Mouse (Mus musculus): ENCODE data around the gene Slc46a3. TPM values are rescaled to one million over a fixed set of nuclear protein-coding genes. Genes with fewer than 3 reads are reported as not detected.

Slc46a3 gene
- total RNA-seq (2021) = 1 to 10 TPM; 9.4 to 9.9 TPM
- long read RNA-seq, experiment 1, transcript Slc46a3-201 (6 exons, 2,434 nt) = major isoform, 6 of 8 reads
- long read RNA-seq, experiment 1, partial matches to known transcripts = 0 of 8 reads
- long read RNA-seq, experiment 1, other reads (novel, unspliced or antisense) = 2 of 8 reads
- long read RNA-seq, experiment 2, transcript Slc46a3-201 (6 exons, 2,434 nt) = major isoform, 6 of 10 reads
- long read RNA-seq, experiment 2, partial matches to known transcripts = 0 of 10 reads
- long read RNA-seq, experiment 2, other reads (novel, unspliced or antisense) = 1 of 10 reads

DNA sequence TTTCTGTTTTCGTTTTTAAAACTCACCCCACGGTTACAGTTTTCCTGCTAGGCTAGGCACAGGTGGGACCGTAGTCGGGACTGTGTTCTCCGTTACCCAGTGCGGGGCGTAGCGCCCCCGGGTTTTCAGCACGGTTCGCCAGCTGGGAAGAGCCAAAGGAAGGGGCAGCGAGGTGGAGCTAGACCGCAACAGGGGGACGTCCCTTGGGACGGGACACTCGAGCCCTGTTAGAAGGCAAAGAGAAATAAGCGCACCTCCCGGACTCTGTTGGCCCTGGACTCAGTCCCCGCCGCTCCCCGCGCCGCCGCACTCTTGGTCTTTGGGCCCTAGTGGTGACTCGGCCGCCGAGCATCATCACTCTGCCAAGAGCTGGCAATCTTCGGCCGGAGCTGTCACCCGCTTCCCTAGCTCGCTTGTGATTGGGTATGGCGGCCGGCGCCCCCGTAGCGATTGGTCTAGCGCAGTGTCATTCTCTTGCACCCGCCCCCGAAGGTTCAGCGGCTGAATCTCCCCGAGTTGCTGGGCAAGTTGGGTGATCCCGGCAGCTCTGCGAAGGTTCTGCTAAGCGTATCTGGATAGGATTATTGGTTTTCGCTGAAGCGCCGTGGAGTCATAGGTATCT, at the start of gene Slc46a3:
Slc46a3 (minus strand) TSS at position 361 of the 622 bp plus-strand sequence.
- DNase-seq = peak; percentile 89 to 98
- intact Hi-C loops (cut with DNase I) = no loop called here

GRCm38 (mm10) chr5:147939226-147939625, 44.6 kb upstream of the Slc46a3 start:
- intact Hi-C loops (cut with DNase I) = no loop called here
- no peak for DNase-seq

DNA sequence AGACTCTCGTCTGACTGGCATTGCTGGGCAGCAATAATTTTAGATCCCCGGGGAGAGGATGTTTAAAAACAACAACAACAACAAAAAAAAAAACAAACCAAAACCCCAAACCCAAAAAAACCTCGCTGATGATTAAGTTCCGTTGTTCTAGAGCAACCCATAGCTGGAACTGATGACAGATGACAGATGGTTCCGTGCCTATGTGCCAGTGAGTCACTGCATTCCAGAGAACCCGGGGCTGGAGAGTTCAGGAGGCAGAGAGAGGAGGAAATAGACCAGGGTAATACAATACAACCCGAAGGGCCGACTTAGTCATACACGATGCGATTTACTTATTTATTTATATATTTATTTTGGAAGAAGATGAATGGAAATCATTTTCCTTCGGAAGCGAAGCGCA, 40.5 kb upstream of the Slc46a3 start:
- DNase-seq = no peak

DNA sequence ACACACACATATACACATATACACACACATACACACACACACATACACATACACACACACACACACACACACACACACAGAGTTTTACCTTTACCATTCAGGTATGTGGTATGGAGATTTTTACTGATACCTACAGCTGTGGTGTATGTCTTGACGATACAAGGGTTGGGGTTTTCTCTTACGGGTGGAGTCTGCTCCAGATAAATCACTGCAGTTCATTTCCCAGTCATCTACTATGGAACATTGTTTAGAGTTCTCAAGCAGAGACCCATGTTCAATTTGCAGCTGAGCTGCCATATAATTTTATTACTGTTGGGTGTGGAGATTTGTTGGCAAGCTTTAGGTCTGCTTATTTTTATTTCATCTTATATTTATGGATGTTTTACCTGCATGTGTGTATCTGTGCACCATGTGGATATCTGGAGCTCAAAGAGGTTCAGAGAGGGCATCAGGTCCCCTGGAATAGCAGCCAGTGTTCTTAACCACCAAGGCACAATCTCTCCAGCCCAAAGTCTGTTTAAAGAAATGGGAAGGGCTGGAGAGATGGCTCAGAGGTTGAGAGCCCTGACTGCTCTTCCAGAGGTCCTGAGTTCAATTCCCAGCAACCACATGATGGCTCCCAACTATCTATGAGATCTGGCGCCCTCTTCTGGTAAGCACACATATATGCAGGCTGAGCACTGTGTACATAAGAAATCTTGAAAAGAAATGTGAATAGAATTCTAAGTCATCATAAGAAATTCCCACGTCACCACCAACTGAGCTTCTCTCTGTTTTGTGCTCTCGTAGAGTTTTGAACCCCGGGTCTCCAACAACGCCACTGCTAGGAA, 34.3 kb upstream of the Slc46a3 start:
- no peak for DNase-seq
- intact Hi-C loops (cut with DNase I) = no loop called here

More for the DNA sequence above, 40.5 kb upstream of the Slc46a3 start:
- intact Hi-C loops (cut with DNase I) = no loop called here

DNA sequence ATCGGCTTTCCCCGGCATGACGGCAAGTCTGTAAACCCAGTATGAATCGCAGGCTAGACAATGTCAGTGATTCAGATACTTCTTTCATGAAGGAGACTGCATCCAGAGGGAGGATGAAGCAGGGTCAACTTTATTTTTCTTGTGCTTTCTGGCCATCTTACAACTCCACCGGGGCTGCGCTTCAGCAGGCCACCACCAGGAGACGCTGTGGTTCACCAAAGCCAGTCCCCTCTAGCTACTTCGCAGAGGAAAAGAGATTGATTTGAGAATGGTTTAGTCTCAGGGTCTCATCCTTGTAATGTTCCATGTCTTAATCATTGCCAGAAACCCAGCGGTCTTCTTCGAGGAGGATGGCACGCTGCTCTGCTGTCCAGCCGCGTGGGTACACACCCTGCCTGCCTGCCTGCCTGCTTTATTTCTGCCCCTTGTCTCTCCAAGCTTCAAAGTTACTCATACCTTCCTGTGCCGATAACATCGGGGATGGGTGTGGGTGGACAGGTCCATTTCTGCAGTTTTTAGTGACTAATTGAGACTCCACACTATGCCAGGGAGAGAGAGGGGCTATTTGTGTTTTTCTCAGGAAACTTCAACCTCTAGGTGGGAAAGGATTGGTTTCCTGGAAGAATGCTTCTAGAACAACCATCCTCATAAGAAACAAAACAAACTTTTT, 31.5 kb upstream of the Slc46a3 start:
- DNase-seq = no peak
- intact Hi-C loops (cut with DNase I) = no loop called here

- intact Hi-C loops (cut with DNase I) = no loop called here
- no peak for DNase-seq
Observed at GRCm38 (mm10) chr5:147924621-147925020, 30.0 kb upstream of the Slc46a3 start.

DNA sequence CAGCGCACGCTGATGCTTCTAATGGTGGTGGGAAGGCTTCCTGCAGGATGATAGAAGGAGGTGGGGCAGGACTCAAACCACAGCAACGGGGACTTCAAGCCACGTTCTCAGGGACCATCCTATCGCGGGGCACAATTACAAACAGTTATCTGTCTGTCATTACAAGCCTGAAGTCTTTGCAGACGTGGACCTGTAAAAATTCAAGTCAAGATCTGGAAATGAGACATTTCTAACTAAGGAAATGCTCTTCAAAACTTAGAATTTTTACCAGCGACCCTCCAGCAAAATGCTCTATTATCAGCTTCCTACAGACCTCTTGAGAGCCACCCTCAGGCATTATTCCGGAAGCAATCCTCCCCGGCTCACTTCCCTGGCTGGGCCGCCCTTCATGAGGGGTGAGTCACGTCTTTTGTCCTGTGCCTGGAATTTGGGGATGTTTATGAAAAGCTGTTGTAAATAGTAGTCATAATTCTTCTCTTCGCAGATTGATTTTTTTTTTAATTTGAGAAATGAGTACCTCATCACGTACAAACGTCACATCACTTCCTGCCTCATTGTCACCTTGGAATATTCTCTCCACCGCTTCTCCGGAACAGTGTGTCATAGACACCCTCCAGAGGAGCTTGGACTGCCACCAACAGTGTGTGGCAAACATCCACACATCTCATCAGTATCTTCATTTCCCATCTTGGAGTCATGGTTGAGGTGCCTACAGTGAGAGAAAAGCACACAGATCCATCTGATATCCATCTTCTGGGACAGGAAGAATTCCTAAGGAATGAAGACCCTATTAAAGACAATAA, 23.6 kb upstream of the Slc46a3 start:
- DNase-seq = no peak
- intact Hi-C loops (cut with DNase I) = no loop called here

DNA sequence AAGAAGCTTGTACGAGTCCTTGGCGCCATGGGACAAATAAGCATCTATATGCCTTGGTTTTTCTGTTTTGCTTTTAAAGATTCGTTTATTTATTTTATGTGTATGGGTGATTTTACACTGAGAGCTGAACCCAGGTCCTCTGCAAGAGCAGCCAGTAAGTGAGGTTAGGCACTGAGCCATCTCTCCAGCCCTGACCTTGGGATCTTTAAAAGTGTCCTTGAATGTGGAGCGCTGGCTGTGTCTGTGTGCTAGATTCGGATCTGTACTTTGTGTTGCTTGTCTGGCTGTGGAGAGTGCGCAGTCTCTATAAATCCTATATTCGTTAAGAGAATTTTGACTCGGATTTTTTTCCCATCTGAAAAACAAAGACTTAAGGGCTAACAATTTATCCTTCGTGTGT, 21.6 kb upstream of the Slc46a3 start:
- intact Hi-C loops (cut with DNase I) = no loop called here

GRCm38 (mm10) chr5:147915038-147915566, 20.5 kb upstream of the Slc46a3 start:
- intact Hi-C loops (cut with DNase I) = no loop called here
- DNase-seq = no peak

More for the DNA sequence above, 21.6 kb upstream of the Slc46a3 start:
- no peak for DNase-seq

- intact Hi-C loops (cut with DNase I) = no loop called here
- DNase-seq = no peak
Observed at GRCm38 (mm10) chr5:147913241-147913842, 18.7 kb upstream of the Slc46a3 start.

- DNase-seq = no peak
- intact Hi-C loops (cut with DNase I) = no loop called here
Observed at GRCm38 (mm10) chr5:147911744-147912143, 17.1 kb upstream of the Slc46a3 start.

- intact Hi-C loops (cut with DNase I) = no loop called here
- DNase-seq = no peak
Observed at GRCm38 (mm10) chr5:147910807-147911509, 16.3 kb upstream of the Slc46a3 start.

DNA sequence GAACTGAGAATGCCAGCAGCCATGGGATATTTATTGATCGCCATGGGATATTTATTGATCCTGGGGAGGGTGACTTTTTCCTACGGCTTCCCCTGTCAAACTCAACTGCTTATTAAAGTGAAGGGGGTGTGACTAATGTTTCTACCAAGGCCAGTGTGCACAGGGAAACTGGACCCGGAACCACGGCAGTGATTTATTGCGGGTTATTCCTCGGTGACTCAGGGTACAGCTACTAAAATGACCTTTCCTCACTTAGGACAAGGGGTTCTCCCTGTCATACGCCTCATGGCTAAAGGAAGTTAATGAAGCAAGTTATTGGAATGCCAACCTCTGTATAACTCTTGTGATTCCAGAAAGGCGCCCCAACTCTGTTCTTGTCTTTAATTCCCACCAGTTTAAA, 13.2 kb upstream of the Slc46a3 start:
- intact Hi-C loops (cut with DNase I) = no loop called here
- no peak for DNase-seq

- DNase-seq = no peak
- intact Hi-C loops (cut with DNase I) = no loop called here
Observed at GRCm38 (mm10) chr5:147907144-147907543, 12.5 kb upstream of the Slc46a3 start.

GRCm38 (mm10) chr5:147903166-147903565, 8.6 kb upstream of the Slc46a3 start:
- DNase-seq = no peak
- intact Hi-C loops (cut with DNase I) = no loop called here

DNA sequence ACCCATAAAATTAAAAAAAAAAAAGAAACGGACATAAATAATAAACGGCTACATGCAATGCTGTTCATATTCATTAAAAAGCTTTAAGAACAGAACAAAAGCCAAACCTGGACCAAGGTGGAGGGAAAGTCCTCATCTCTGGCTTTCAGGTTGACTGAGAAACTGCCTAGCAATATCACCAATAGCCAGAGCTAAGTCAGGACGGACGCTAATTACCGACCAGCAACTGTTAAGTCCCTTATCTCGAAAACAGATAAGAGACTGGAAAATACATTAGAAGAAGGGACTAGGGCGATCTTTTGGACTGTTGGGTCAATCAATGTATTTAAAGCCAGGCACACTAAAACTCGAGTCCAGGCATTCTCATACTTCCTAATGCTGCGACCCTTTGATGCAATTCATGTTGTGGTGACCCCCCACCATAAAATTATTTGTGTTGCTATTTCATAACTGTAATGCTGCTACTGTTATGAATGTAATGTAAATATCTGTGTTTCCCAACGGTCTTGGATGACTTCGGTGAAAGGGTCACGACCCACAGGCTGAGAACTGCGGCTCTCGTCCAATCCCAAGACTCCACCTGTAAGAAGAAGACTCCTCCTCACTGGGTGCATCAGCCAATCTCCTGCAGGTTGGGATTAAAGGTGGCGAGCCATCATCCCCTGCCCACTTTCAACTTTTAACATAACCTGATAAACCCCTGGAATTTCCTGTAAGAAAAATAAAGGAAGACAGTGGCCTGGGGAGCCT, 7.6 kb upstream of the Slc46a3 start:
- no peak for DNase-seq
- intact Hi-C loops (cut with DNase I) = no loop called here

DNA sequence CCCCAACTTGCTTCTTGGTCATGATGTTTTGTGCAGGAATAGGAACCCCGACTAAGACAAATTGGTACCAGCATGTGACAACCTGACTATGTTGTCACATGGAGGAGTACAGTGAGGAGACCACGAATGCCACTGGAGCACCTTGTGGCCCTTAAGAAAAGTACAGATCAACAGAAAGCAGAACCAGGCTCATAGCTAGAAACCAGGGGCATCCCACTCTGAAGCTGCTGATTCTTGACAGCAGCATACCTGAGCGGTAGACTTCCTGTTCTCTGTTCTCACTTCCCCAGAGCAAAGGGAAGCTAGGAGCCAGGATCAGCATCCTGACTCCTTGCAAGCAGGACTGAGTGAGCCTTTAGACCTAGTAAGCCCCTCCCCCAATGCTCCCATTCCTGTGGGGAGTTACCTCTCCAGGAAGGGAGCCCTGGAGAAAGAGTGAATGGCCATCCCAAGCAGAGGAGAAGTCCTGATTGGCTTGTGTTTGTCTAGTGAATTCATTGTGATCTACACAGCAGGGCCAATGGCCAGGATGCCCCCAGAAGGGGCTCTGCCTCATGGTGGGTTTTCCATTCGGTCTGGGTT, 4.4 kb upstream of the Slc46a3 start:
- DNase-seq = no peak
- intact Hi-C loops (cut with DNase I) = no loop called here

GRCm38 (mm10) chr5:147898254-147898653, 3.6 kb upstream of the Slc46a3 start:
- intact Hi-C loops (cut with DNase I) = no loop called here
- no peak for DNase-seq

Measured in gastrocnemius, postnatal 36 days (tissue).